Mouse (Mus musculus): Measurements from ENCODE around the gene Ehbp1l1. TPM values are rescaled to one million over a fixed set of nuclear protein-coding genes. Genes with fewer than 3 reads are reported as not detected.
A peak's percentile ranks its signal among the peaks of the same experiment; 100 is the strongest.

Gene Ehbp1l1
- polyA plus RNA-seq (2015; fragmentation: Nextera tagmentation; extraction: Ambion mirVana) = 92.3 and 97.5 TPM in 2 replicates

DNA sequence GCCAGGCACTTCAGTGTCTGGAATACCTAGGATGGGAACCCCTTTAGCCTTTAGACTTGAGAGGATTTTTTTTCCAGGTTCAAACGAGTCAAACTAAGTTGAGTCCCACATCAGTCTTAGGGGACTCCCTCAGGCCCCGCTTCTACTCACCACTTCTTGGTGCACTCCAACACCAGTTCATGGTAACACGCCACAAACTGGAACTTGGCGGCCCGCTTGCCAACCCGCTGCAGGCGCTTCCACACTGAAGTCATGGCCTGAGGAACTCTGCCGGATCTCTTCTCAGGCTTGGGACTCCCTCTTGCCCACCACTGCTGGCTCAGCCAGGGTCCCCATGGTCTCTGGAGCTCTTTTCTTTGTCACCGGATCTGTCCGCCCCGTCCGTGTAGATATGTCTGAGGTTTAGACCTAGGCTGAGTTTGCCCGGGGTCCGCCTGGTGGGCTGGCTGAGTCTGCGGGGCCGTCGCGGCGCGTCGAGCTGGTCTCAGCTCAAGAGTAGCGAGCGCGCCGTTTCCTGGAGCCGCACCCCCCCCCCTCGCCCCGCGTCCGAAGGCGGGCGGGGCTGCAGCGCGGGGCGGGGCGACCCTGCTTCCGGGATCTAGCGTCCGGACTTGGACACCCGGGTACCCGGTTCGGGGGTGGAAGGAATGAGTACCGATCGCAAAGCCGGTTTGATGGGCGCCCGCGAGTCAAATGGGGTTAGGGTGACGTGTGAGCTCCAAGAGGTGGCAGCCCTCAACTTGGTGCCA, at the start of gene Ehbp1l1:
Gene Ehbp1l1, minus strand, starts transcription at position 551 of the 749 bp plus-strand sequence.
- no peaks in the 10 kb centered on the region for H3K27me3 ChIP-seq (ENCODE audit: control insufficient read depth, insufficient read depth, low read length)
- peak within 1 kb of the TSS; percentile 97 for H3K4me2 ChIP-seq (ENCODE audit: low read depth, low read length)
- ATAC-seq (replicated peaks; ENCODE audit: extremely low read depth, insufficient read depth, low FRiP score) = peak; percentile 15; the same call in 1 of the 2 replicates
- H3K27ac ChIP-seq (ENCODE audit: low read length) = peak within 1 kb of the TSS; percentile 96
- peak within 1 kb of the TSS; percentile 93 for H3K4me3 ChIP-seq (ENCODE audit: low read length)
- H3K9ac ChIP-seq (ENCODE audit: low read length) = peak within 1 kb of the TSS; percentile 93
- 2% methylated on average over 47 of the region's 49 CpGs for WGBS
- H3K36me3 ChIP-seq (ENCODE audit: control insufficient read depth, insufficient read depth) = peaks cover 22% of the 10 kb centered on the region
- no peaks in the 10 kb centered on the region for H3K9me3 ChIP-seq (replicated peaks; ENCODE audit: control insufficient read depth, low read length)
- H3K4me1 ChIP-seq (ENCODE audit: control insufficient read depth, insufficient read depth, low read length) = peaks cover 43% of the 10 kb centered on the region

DNA sequence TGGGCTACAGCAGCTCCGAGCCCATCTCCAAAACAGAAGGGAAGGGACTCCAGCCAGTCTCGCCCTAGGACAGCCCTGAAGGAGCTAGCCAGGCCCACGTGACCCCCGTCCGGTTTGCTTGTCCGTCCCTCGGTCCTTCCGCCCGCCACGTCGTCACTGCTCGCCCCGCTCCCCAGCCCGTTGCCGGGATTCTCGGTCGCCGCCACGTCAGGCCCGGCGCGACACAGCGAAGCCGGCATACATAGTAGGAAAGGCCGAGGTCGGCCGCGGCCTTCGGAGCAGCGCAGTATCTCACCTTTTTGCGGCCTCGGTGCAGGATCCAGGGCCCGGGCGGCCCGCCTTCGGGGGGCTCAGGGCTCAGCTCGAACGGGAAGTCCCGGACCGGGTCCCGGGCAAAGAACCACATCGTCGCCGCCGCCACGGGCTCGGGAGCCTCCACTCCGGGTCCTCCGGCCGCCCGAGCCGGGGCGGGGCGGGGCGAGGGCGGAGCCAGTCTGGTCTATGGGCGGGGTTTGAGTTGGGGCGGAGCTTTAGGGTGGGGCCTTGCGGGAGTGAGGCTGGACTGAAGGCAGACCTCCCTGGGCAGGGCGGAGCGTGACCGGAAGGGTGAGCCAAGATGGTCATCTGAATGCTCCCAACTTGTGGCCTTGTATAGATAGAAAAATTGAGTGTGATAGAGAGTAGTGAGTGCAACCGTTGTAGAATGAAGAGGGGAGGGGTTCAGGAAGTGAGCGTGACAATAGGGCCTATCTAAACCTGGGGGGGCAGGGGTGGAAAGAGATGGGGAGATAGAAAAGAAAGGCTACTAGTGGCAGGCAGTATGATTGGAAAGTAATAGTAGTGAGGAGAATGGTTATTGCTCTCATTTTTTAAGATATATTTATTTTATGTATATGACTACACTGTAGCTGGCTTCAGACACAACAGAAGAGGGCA, 45.1 kb upstream of the Ehbp1l1 start, which contains the start of gene Scyl1:
Gene Scyl1, minus strand, starts transcription at position 495 of the 936 bp plus-strand sequence.
- peak within 1 kb of the TSS; percentile 91 for H3K27ac ChIP-seq (ENCODE audit: low read length)
- peak within 1 kb of the TSS; percentile 81 for H3K4me2 ChIP-seq (ENCODE audit: low read depth, low read length)
- under 1% methylated on average over 64 of the region's 64 CpGs for WGBS
- peak within 1 kb of the TSS; percentile 84 for H3K4me3 ChIP-seq (ENCODE audit: low read length)
- peak within 1 kb of the TSS; percentile 93 for H3K9ac ChIP-seq (ENCODE audit: low read length)
- no peaks in the 10 kb centered on the region for H3K27me3 ChIP-seq (ENCODE audit: control insufficient read depth, insufficient read depth, low read length)
- peaks cover 26% of the 10 kb centered on the region for H3K36me3 ChIP-seq (ENCODE audit: control insufficient read depth, insufficient read depth)
- peaks cover 13% of the 10 kb centered on the region for H3K4me1 ChIP-seq (ENCODE audit: control insufficient read depth, insufficient read depth, low read length)
- ATAC-seq (replicated peaks; ENCODE audit: extremely low read depth, insufficient read depth, low FRiP score) = peak; percentile 99
- H3K9me3 ChIP-seq (replicated peaks; ENCODE audit: control insufficient read depth, low read length) = no peaks in the 10 kb centered on the region

DNA sequence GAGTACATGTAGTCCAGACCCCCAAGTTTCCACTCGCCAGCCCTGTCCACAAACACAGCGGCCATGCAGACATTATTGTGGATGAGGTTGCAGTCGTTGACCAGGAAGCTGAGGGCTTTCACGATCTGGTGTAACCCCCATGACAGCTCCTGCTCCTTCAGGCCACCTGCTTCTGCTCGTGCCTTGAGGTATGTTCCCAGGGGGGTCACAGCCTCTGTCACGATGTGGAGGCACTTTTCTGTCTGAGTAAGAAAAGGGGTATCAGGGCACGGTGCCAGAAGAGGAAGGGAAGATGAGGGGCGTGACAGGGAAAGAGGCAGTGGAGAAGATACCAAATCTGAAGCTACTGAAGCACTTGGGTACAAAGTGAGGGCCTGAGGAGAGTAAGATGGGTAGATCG, 44.2 kb upstream of the Ehbp1l1 start:
- peak overlapping the region; percentile 81 for H3K4me2 ChIP-seq (ENCODE audit: low read depth, low read length)
- H3K36me3 ChIP-seq (ENCODE audit: control insufficient read depth, insufficient read depth) = peaks cover 35% of the 10 kb centered on the region
- no peaks in the 10 kb centered on the region for H3K9me3 ChIP-seq (replicated peaks; ENCODE audit: control insufficient read depth, low read length)
- ATAC-seq (replicated peaks; ENCODE audit: extremely low read depth, insufficient read depth, low FRiP score) = no peak
- H3K9ac ChIP-seq (ENCODE audit: low read length) = peak overlapping the region; percentile 93
- peaks cover 13% of the 10 kb centered on the region for H3K4me1 ChIP-seq (ENCODE audit: control insufficient read depth, insufficient read depth, low read length)
- 33% methylated on average over 9 of the region's 9 CpGs for WGBS
- peak overlapping the region; percentile 91 for H3K27ac ChIP-seq (ENCODE audit: low read length)
- H3K27me3 ChIP-seq (ENCODE audit: control insufficient read depth, insufficient read depth, low read length) = no peaks in the 10 kb centered on the region
- H3K4me3 ChIP-seq (ENCODE audit: low read length) = peak overlapping the region; percentile 84

DNA sequence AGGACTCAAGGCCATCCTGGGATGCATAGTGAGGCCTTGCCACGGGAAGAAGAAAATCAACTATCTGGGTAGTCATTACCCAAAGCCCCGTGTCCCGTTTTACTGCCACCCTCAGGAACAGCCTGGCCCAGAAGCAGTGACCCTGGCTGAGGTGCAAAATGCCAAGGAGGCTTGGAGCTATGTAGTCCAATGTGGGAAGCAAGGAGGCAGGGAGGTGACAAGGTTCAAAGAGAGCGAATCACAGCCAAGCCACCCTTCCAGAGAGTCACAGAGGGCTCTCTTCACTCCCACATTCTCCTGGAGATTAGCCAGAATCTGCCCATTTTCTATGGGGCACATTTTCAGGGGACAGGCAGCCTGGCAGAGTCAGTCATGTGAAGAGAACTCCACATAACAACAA, 41.2 kb upstream of the Ehbp1l1 start:
- Histone ChIP-seq H3K27ac (ENCODE audit: low read length) (no peak overlapping the region), H3K9me3 (replicated peaks; ENCODE audit: control insufficient read depth, low read length) (no peaks in the 10 kb centered on the region)
- 88% methylated on average over 4 of the region's 4 CpGs for WGBS

DNA sequence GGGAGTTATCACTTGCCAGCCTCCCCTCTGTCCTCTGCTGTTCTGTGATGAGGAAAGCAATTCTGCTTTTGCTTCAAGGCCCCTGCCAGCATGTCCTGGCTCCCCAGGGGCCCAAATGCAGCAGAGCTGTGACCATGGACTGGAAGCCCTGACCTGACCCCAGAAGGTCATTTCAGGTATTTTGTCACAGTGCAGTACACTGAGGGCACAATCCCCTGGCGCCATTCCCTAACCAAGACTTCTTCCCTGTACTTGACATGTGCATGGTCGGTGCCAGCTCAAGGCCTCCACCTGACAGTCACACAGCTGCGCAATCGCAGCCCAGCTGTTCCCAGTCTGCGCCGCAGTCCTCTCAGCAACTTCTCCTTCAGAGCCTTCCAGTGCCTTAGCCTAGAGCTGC, 37.0 kb upstream of the Ehbp1l1 start:
- Histone ChIP-seq H3K4me1 (ENCODE audit: control insufficient read depth, insufficient read depth, low read length) (no peaks in the 10 kb centered on the region), H3K9ac (ENCODE audit: low read length) (no peak overlapping the region), H3K27me3 (ENCODE audit: control insufficient read depth, insufficient read depth, low read length) (no peaks in the 10 kb centered on the region), H3K4me2 (ENCODE audit: low read depth, low read length) (no peak overlapping the region), H3K9me3 (replicated peaks; ENCODE audit: control insufficient read depth, low read length) (no peaks in the 10 kb centered on the region), H3K27ac (ENCODE audit: low read length) (no peak overlapping the region), H3K4me3 (ENCODE audit: low read length) (no peak overlapping the region), H3K36me3 (ENCODE audit: control insufficient read depth, insufficient read depth) (peaks cover 76% of the 10 kb centered on the region)
- WGBS = 93% methylated on average over 6 of the region's 6 CpGs
- ATAC-seq (replicated peaks; ENCODE audit: extremely low read depth, insufficient read depth, low FRiP score) = no peak

More for the DNA sequence above, 41.2 kb upstream of the Ehbp1l1 start:
- peaks cover 13% of the 10 kb centered on the region for H3K4me1 ChIP-seq (ENCODE audit: control insufficient read depth, insufficient read depth, low read length)
- no peaks in the 10 kb centered on the region for H3K27me3 ChIP-seq (ENCODE audit: control insufficient read depth, insufficient read depth, low read length)
- ATAC-seq (replicated peaks; ENCODE audit: extremely low read depth, insufficient read depth, low FRiP score) = no peak
- H3K36me3 ChIP-seq (ENCODE audit: control insufficient read depth, insufficient read depth) = peaks cover 57% of the 10 kb centered on the region
- H3K4me2 ChIP-seq (ENCODE audit: low read depth, low read length) = no peak overlapping the region
- no peak overlapping the region for H3K4me3 ChIP-seq (ENCODE audit: low read length)
- no peak overlapping the region for H3K9ac ChIP-seq (ENCODE audit: low read length)

DNA sequence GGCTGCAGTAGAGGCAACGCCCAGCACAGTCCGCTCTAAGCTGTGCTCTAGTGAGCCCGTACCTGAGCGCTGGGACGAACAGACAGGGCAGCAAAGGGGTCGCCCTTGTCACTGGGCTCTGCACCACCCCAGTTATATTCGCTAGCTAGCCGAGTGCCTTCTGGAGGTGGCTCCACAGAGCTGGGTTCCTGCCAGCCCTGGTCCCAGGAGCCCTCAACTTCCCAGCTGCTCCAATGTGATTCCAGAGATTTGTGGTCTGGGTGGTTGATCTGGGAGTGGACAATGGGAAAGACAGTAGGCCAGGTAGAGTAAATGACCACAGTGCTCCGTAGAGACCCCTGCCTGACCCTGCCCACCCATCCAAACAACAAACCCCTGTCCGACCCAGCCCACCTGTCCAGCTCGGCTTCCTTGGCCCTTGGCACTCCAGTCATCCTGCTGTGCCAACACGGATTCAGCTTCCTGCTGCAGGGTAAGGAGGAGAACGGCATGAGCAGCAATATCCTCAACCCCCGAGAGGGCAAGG, 32.8 kb upstream of the Ehbp1l1 start:
- Histone ChIP-seq H3K4me1 (ENCODE audit: control insufficient read depth, insufficient read depth, low read length) (peaks cover 8% of the 10 kb centered on the region), H3K4me2 (ENCODE audit: low read depth, low read length) (no peak overlapping the region), H3K4me3 (ENCODE audit: low read length) (no peak overlapping the region), H3K27me3 (ENCODE audit: control insufficient read depth, insufficient read depth, low read length) (peaks cover 6% of the 10 kb centered on the region; the same call in 1 of the 2 replicates), H3K27ac (ENCODE audit: low read length) (no peak overlapping the region), H3K9ac (ENCODE audit: low read length) (no peak overlapping the region), H3K9me3 (replicated peaks; ENCODE audit: control insufficient read depth, low read length) (no peaks in the 10 kb centered on the region), H3K36me3 (ENCODE audit: control insufficient read depth, insufficient read depth) (peaks cover 46% of the 10 kb centered on the region)
- WGBS = 87% methylated on average over 14 of the region's 14 CpGs
- ATAC-seq (replicated peaks; ENCODE audit: extremely low read depth, insufficient read depth, low FRiP score) = no peak

DNA sequence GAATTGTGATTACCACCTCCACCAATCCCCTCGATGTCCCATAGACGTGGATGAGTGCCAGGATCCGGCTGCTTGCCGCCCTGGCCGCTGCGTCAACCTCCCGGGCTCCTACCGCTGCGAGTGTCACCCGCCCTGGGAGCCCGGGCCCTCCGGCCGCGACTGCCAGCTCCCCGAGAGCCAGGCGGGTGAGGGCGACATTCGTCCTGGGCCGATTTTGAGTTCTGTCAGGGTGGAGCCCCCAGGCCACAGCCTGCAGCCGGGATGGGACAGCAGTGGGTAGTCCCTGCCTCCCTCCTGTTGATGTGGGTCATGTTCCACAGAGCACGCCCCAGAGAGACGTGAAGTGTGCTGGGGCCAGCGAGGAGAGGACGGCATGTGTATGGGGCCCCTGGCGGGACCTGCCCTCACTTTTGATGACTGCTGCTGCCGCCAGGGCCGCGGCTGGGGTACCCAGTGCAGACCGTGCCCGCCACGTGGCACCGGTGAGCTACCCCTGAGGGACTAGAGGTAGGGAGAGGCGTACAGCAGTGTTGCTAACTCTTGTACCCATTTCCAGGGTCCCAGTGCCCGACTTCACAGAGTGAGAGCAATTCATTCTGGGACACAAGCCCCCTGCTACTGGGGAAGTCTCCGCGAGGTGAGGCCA, 31.0 kb upstream of the Ehbp1l1 start:
- peaks cover 8% of the 10 kb centered on the region for H3K4me1 ChIP-seq (ENCODE audit: control insufficient read depth, insufficient read depth, low read length)
- peak overlapping the region; percentile 28 for H3K4me3 ChIP-seq (ENCODE audit: low read length)
- H3K9me3 ChIP-seq (replicated peaks; ENCODE audit: control insufficient read depth, low read length) = no peaks in the 10 kb centered on the region
- peak overlapping the region; percentile 57 for H3K4me2 ChIP-seq (ENCODE audit: low read depth, low read length)
- peaks cover 37% of the 10 kb centered on the region for H3K36me3 ChIP-seq (ENCODE audit: control insufficient read depth, insufficient read depth)
- no peak overlapping the region for H3K27ac ChIP-seq (ENCODE audit: low read length)
- H3K9ac ChIP-seq (ENCODE audit: low read length) = peak overlapping the region; percentile 55
- WGBS = 24% methylated on average over 36 of the region's 36 CpGs
- ATAC-seq (replicated peaks; ENCODE audit: extremely low read depth, insufficient read depth, low FRiP score) = peak; percentile 34; the same call in 1 of the 2 replicates
- peaks cover 6% of the 10 kb centered on the region; the same call in 1 of the 2 replicates for H3K27me3 ChIP-seq (ENCODE audit: control insufficient read depth, insufficient read depth, low read length)

DNA sequence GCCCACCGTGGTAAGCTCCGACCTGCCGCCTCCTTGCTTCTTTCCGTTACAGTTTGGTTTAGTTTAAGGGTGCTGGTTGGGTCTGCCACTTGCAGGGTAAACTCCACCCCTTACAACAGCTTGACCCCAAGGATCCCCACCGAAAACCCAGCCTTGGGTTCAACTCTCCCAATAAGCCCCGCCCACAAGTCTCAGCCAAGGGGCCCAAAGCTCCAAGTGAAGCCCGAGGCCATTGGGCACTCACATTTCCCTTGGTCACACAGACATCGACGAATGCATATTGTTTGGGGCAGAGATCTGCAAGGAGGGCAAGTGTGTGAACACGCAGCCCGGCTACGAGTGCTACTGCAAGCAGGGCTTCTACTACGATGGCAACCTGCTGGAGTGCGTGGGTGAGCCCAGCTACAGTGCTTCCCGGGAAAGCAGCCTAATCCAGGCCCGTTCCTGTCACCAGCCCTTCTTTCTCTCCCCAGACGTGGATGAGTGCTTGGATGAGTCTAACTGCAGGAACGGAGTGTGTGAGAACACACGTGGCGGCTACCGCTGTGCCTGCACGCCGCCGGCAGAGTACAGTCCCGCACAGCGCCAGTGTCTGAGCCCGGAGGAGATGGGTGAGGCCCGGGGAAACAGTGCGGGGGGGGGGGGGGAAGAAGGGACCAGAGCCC, 30.3 kb upstream of the Ehbp1l1 start:
- no peak overlapping the region for H3K27ac ChIP-seq (ENCODE audit: low read length)
- peaks cover 36% of the 10 kb centered on the region for H3K36me3 ChIP-seq (ENCODE audit: control insufficient read depth, insufficient read depth)
- peak overlapping the region; percentile 28 for H3K4me3 ChIP-seq (ENCODE audit: low read length)
- H3K4me2 ChIP-seq (ENCODE audit: low read depth, low read length) = peak overlapping the region; percentile 57
- no peaks in the 10 kb centered on the region for H3K9me3 ChIP-seq (replicated peaks; ENCODE audit: control insufficient read depth, low read length)
- peaks cover 10% of the 10 kb centered on the region for H3K4me1 ChIP-seq (ENCODE audit: control insufficient read depth, insufficient read depth, low read length)
- whole genome bisulfite sequencing = 21% methylated on average over 29 of the region's 29 CpGs
- peak; percentile 54 for ATAC-seq (replicated peaks; ENCODE audit: extremely low read depth, insufficient read depth, low FRiP score)
- peaks cover 8% of the 10 kb centered on the region; the same call in 1 of the 2 replicates for H3K27me3 ChIP-seq (ENCODE audit: control insufficient read depth, insufficient read depth, low read length)
- peak overlapping the region; percentile 45 for H3K9ac ChIP-seq (ENCODE audit: low read length)
